Mouse (Mus musculus): ENCODE measurements at regions not wholly inside any gene's neighbourhood (a gene's known extent, or its start where the extent isn't known, plus 50 kb on each side); places are given as distances from the start of the nearest gene placed in this dataset.

- Histone ChIP-seq H3K4me1 (ENCODE audit: control insufficient read depth, insufficient read depth, low read length) (no peaks in the 10 kb centered on the region), H3K4me3 (ENCODE audit: insufficient read depth, low read depth, low read length) (no peak overlapping the region), H3K36me3 (ENCODE audit: control insufficient read depth, insufficient read depth, low read length) (no peaks in the 10 kb centered on the region), H3K27ac (replicated peaks; ENCODE audit: insufficient read depth, low read depth, low read length) (no peak overlapping the region), H3K27me3 (ENCODE audit: control insufficient read depth, insufficient read depth, low read length) (no peaks in the 10 kb centered on the region), H3K79me2 (ENCODE audit: control insufficient read depth, insufficient read depth, low read length) (no peaks in the 10 kb centered on the region), H3K9ac (ENCODE audit: low read depth, low read length) (no peak overlapping the region)
- WGBS, result 87% methylated on average over 1 of the region's 1 CpGs
- DNase-seq (ENCODE audit: extremely low read depth, low read depth, low spot score), result no peak
- TF ChIP-seq POLR2A (IDR thresholded peaks at IDR 0.05; ENCODE audit: extremely low read depth, insufficient read depth, low read length), result no peak
- TF ChIP-seq CTCF (IDR thresholded peaks at IDR 0.05; ENCODE audit: low read depth, low read length), result no peak
Measured at GRCm38 (mm10) chr11:90981626-90982025, 293.5 kb upstream of the Tom1l1 start.

- Histone ChIP-seq H3K9ac (ENCODE audit: low read depth, low read length) (no peak overlapping the region), H3K4me3 (ENCODE audit: insufficient read depth, low read depth, low read length) (no peak overlapping the region), H3K27ac (replicated peaks; ENCODE audit: insufficient read depth, low read depth, low read length) (no peak overlapping the region), H3K79me2 (ENCODE audit: control insufficient read depth, insufficient read depth, low read length) (no peaks in the 10 kb centered on the region), H3K36me3 (ENCODE audit: control insufficient read depth, insufficient read depth, low read length) (no peaks in the 10 kb centered on the region), H3K27me3 (ENCODE audit: control insufficient read depth, insufficient read depth, low read length) (no peaks in the 10 kb centered on the region), H3K4me1 (ENCODE audit: control insufficient read depth, insufficient read depth, low read length) (no peaks in the 10 kb centered on the region)
- WGBS, result 59% methylated on average over 3 of the region's 3 CpGs
- TF ChIP-seq POLR2A (IDR thresholded peaks at IDR 0.05; ENCODE audit: extremely low read depth, insufficient read depth, low read length) (no peak), CTCF (IDR thresholded peaks at IDR 0.05; ENCODE audit: low read depth, low read length) (no peak)
- no peak for DNase-seq (ENCODE audit: extremely low read depth, low read depth, low spot score)
Measured at GRCm38 (mm10) chr11:90978234-90978633, 290.1 kb upstream of the Tom1l1 start.

- Histone ChIP-seq H3K27ac (replicated peaks; ENCODE audit: insufficient read depth, low read depth, low read length) (no peak overlapping the region), H3K4me1 (ENCODE audit: control insufficient read depth, insufficient read depth, low read length) (no peaks in the 10 kb centered on the region), H3K79me2 (ENCODE audit: control insufficient read depth, insufficient read depth, low read length) (no peaks in the 10 kb centered on the region), H3K27me3 (ENCODE audit: control insufficient read depth, insufficient read depth, low read length) (no peaks in the 10 kb centered on the region), H3K36me3 (ENCODE audit: control insufficient read depth, insufficient read depth, low read length) (no peaks in the 10 kb centered on the region), H3K9ac (ENCODE audit: low read depth, low read length) (no peak overlapping the region), H3K4me3 (ENCODE audit: insufficient read depth, low read depth, low read length) (no peak overlapping the region)
- WGBS, result 72% methylated on average over 5 of the region's 5 CpGs
- TF ChIP-seq POLR2A (IDR thresholded peaks at IDR 0.05; ENCODE audit: extremely low read depth, insufficient read depth, low read length) (no peak), CTCF (IDR thresholded peaks at IDR 0.05; ENCODE audit: low read depth, low read length) (no peak)
- DNase-seq (ENCODE audit: extremely low read depth, low read depth, low spot score), result no peak
Measured at GRCm38 (mm10) chr11:90941076-90941475, 252.9 kb upstream of the Tom1l1 start.

- H3K9ac ChIP-seq (ENCODE audit: low read depth, low read length), result no peak overlapping the region
- H3K4me1 ChIP-seq (ENCODE audit: control insufficient read depth, insufficient read depth, low read length), result no peaks in the 10 kb centered on the region
- no peaks in the 10 kb centered on the region for H3K36me3 ChIP-seq (ENCODE audit: control insufficient read depth, insufficient read depth, low read length)
Measured at GRCm38 (mm10) chr11:90925738-90926137, 237.6 kb upstream of the Tom1l1 start.

GRCm38 (mm10) chr11:90917782-90918181 lies 229.6 kb upstream of the Tom1l1 start:
- H3K27me3 ChIP-seq (ENCODE audit: control insufficient read depth, insufficient read depth, low read length), result no peaks in the 10 kb centered on the region
- WGBS, result 72% methylated on average over 3 of the region's 3 CpGs

More at GRCm38 (mm10) chr11:90925738-90926137, 237.6 kb upstream of the Tom1l1 start:
- H3K4me3 ChIP-seq (ENCODE audit: insufficient read depth, low read depth, low read length), result no peak overlapping the region
- no peaks in the 10 kb centered on the region for H3K79me2 ChIP-seq (ENCODE audit: control insufficient read depth, insufficient read depth, low read length)
- H3K27ac ChIP-seq (replicated peaks; ENCODE audit: insufficient read depth, low read depth, low read length), result no peak overlapping the region
- no peak for DNase-seq (ENCODE audit: extremely low read depth, low read depth, low spot score)
- H3K27me3 ChIP-seq (ENCODE audit: control insufficient read depth, insufficient read depth, low read length), result 0 out of 2 replicates have a peak, but pooled peaks cover 2% of the 10 kb centered on the region
- no peak for TF ChIP-seq POLR2A (IDR thresholded peaks at IDR 0.05; ENCODE audit: extremely low read depth, insufficient read depth, low read length)
- TF ChIP-seq CTCF (IDR thresholded peaks at IDR 0.05; ENCODE audit: low read depth, low read length), result no peak

GRCm38 (mm10) chr11:90894236-90894635 lies 206.1 kb upstream of the Tom1l1 start:
- no peak overlapping the region for H3K4me3 ChIP-seq (ENCODE audit: insufficient read depth, low read depth, low read length)
- 66% methylated on average over 3 of the region's 3 CpGs for WGBS
- no peaks in the 10 kb centered on the region for H3K27me3 ChIP-seq (ENCODE audit: control insufficient read depth, insufficient read depth, low read length)
- no peaks in the 10 kb centered on the region for H3K79me2 ChIP-seq (ENCODE audit: control insufficient read depth, insufficient read depth, low read length)
- no peak overlapping the region for H3K27ac ChIP-seq (replicated peaks; ENCODE audit: insufficient read depth, low read depth, low read length)
- no peaks in the 10 kb centered on the region for H3K36me3 ChIP-seq (ENCODE audit: control insufficient read depth, insufficient read depth, low read length)
- H3K9ac ChIP-seq (ENCODE audit: low read depth, low read length), result no peak overlapping the region
- no peak for DNase-seq (ENCODE audit: extremely low read depth, low read depth, low spot score)
- no peaks in the 10 kb centered on the region for H3K4me1 ChIP-seq (ENCODE audit: control insufficient read depth, insufficient read depth, low read length)
- TF ChIP-seq CTCF (IDR thresholded peaks at IDR 0.05; ENCODE audit: low read depth, low read length), result no peak

More at GRCm38 (mm10) chr11:90917782-90918181, 229.6 kb upstream of the Tom1l1 start:
- no peaks in the 10 kb centered on the region for H3K4me1 ChIP-seq (ENCODE audit: control insufficient read depth, insufficient read depth, low read length)
- no peak overlapping the region for H3K9ac ChIP-seq (ENCODE audit: low read depth, low read length)
- H3K27ac ChIP-seq (replicated peaks; ENCODE audit: insufficient read depth, low read depth, low read length), result no peak overlapping the region
- H3K4me3 ChIP-seq (ENCODE audit: insufficient read depth, low read depth, low read length), result no peak overlapping the region
- TF ChIP-seq CTCF (IDR thresholded peaks at IDR 0.05; ENCODE audit: low read depth, low read length) (no peak), POLR2A (IDR thresholded peaks at IDR 0.05; ENCODE audit: extremely low read depth, insufficient read depth, low read length) (no peak)
- H3K79me2 ChIP-seq (ENCODE audit: control insufficient read depth, insufficient read depth, low read length), result no peaks in the 10 kb centered on the region
- H3K36me3 ChIP-seq (ENCODE audit: control insufficient read depth, insufficient read depth, low read length), result no peaks in the 10 kb centered on the region
- no peak for DNase-seq (ENCODE audit: extremely low read depth, low read depth, low spot score)

Measured in liver, adult 2 months (tissue).